Mouse (Mus musculus): ENCODE measurements around the gene Mycn. TPM values are rescaled to one million over a fixed set of nuclear protein-coding genes. Genes with fewer than 3 reads are reported as not detected.

The Mycn gene
- total RNA-seq (2022) = 1 to 10 TPM; 1.5 to 5.8 (median 3.6) TPM

DNA sequence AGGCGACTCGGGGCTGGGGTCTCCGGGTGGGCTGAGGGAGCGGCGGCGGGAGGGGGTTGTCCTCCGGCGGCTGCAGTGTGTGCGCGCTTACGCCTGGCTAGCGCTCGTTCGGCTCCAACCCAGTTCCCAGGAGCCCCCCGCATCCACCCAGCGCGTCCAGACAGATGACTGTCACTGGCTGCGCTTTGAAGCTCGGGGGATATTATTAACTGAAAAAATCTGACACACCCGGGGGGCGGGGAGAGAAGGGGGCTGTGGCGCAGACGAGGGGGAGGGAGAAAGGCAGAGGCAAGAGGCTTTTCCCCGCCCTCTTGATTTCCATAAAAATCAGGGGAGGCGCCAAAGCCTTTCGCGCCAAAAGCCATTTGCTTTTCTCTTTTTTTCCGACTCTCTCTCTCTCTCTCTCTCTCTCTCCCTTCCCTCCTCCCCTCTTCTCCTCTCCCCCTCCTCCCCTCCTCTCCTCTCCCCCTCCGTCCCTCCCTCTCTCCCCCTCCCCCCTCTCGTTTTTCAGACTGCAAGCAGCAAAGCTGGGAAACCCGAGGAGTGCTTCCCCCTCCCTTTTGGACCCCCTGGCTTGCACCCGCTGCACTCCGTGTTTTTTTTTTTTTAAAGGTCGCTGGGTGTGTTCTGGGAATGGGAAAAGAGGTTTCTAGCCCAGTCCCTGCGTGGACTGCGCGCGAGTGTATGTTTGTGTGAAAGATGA, at the start of gene Mycn:
Mycn (minus strand) TSS at position 254 of the 703 bp plus-strand sequence.
- peak; percentile 83 for DNase-seq (ENCODE audit: low spot score)

- DNase-seq (ENCODE audit: low spot score) = no peak
These were observed 45.7 kb upstream of the Mycn start for GRCm38 (mm10) chr12:12987376-12987775.

- no peak for DNase-seq (ENCODE audit: low spot score)
These were observed 45.0 kb upstream of the Mycn start for GRCm38 (mm10) chr12:12986612-12987206.

- DNase-seq (ENCODE audit: low spot score) = no peak
These were observed 41.3 kb upstream of the Mycn start for GRCm38 (mm10) chr12:12983032-12983431.

DNA sequence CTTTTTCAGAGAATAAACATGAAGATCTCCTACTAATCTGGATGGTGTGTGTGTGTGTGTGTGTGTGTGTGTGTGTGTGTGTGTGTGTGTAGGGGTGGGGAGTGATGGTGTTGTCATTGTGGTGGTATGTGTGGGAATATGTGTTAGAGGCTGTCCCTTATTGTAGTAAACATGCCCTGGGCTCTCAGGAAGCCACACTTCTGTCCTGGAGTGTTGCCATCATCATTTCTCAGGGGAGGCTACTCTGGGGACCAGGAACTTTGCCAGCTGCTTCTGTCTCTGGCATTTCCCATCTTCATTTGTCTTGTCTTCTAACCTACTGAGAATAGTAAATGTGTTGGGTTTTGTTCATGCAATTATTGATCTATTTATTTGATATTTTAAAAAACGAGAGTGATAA, 33.7 kb upstream of the Mycn start:
- DNase-seq (ENCODE audit: low spot score) = no peak

GRCm38 (mm10) chr12:12972756-12973435, 31.2 kb upstream of the Mycn start:
- DNase-seq (ENCODE audit: low spot score) = peak; percentile 34

GRCm38 (mm10) chr12:12967946-12968345, 26.2 kb upstream of the Mycn start:
- no peak for DNase-seq (ENCODE audit: low spot score)

DNA sequence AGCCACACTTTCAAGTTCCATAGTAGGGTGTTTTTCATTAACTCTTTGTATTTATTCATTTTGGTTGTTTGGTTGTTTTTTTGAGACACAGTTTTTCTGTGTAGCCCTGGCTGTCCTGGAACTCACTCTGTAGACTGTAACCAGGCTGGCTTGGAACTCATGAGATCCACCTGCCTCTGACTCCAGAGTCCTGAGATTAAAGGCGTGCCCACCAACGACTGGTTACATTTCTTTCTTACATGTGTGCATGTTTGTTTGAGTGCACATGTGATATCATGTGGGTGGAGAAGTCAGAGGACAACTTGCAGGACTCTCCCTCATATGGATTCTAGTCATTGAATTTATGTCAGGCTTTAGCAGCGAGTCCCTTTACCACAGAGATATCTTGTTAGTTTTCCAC, 23.1 kb upstream of the Mycn start:
- no peak for DNase-seq (ENCODE audit: low spot score)

DNA sequence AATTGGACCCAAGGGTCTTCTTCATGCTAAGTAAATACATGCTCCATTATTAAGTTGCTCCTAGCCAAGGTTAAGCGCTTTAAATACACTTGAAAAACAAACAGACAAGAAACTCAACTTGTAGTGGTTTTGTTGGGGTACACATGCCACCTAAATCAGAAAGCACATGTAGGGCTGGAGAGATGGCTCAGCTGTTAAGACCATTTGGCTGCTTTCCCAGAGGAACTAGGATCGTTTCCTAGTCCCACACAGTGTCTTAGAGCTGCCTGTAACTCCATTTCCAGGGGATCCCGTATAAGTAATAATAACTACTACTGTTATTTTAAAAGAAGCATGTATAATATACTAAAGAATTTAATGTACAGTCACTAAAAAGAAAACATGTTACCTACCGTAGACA, 5.9 kb upstream of the Mycn start:
- DNase-seq (ENCODE audit: low spot score) = peak; percentile 57

DNA sequence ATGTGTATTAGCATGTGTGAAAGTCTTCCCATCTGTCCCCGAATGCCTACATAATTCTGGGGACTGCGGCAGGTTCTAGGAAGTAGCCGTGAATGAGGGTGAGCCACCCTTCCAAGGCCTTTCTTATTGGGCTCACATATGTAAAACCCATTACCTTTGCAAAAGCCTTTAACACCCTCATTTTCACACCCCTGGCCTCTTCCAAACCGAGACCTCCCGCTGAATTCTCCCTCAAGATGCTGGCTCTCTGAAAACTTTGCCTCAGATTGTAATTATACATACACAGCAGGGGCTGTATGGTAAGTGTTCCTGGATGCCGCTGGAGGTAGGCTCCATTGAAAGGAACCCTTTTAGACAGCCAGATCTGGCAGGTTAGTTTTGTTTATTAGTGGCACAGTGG, 1.6 kb upstream of the Mycn start:
- no peak for DNase-seq (ENCODE audit: low spot score)

DNA sequence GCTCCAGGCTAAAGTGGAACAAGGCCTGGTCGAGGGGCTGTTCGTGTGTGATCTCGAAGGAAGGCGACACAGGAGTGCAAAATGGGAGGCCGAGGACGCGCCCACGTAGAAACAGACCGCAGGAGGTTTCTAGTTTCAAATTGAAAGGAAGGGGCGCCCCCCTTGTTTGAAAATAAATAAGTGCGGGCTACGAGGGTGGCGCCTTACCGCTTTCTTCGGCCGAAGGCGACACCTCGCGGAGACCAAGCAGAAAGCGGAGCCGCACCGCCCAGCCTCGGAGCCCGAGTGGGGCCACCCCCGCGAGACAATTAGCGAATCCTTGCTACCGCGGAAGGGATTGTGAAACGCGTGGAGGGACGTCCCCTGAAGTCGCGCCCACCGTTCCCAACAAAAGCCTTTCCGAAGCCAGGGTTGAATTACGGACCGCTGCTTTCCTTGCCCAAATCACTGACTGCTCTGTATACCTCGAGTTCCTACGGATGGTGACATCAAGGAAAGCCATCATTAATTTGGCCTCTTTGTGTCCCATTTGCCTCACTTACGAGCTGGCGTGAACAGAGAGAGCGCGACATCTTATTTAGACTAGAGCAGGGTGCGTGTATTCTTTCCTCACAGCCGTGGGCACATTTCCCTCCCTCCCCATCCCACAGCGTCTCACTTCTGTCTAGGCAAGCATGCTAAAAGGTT, 793 bp upstream of the Mycn start:
- DNase-seq (ENCODE audit: low spot score) = peak; percentile 85

DNA sequence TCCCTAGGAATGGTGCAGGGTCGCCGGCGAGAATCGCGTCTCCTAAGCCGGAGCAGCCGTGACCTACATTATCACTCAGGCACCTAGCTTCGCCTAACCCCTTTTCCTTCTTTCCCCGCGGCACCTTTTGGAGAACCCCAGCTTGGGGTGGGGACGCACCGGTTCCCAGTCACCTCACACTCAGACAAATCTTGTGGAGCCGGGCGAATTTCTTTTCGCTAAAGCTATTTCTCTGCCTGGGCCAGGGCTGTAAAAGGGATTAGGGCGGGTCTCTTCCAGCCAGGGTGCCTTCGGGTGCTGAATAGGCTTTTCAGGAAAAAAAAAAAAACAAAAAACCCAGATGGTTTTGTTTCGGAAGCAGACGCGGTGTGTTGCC, 597 bp downstream of the Mycn start:
- peak; percentile 11 for DNase-seq (ENCODE audit: low spot score)

- peak; percentile 2 for DNase-seq (ENCODE audit: low spot score)
These were observed 1.1 kb downstream of the Mycn start for GRCm38 (mm10) chr12:12940466-12941128.

DNA sequence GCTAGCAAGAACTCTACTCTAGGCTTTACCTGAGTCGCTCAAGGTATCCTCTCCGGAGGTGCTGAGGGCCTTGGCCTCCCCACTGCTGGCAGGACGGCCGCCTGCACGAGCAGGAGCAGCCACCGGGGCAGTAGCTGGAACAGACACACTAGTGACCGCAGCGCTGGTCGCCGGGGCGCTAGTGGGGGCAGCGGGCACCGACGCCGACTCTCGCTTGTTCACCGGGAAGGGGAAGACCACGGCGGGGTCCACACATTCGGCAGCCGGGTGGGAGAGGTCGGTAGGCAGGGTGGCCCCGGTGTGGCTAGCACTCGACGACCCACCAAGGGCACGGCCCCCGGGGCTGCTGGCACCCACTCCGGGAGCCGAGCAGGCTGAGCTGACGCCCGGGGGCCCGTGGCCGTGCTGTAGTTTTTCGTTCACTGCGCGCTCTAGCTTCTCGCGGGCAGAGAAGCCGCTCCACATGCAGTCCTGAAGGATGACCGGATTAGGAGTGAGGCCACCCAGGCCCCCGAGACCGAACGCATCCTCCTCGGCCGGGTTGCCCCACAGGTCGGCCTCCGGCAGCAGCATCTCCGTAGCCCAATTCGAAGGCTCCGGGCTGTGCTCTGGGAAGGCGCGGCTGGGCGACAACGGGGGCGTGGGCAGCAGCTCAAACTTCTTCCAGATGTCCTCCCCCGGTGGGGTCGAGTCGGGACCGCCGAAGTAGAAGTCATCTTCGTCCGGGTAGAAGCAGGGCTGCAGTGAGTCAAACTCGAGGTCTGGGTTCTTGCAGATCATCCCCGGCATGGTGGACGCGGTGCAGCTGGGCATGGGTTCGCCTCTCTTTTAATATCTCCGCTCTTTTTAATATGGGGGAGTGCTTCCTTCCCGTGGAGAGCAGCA, 1.9 kb downstream of the Mycn start:
- peak; percentile 7 for DNase-seq (ENCODE audit: low spot score)

DNA sequence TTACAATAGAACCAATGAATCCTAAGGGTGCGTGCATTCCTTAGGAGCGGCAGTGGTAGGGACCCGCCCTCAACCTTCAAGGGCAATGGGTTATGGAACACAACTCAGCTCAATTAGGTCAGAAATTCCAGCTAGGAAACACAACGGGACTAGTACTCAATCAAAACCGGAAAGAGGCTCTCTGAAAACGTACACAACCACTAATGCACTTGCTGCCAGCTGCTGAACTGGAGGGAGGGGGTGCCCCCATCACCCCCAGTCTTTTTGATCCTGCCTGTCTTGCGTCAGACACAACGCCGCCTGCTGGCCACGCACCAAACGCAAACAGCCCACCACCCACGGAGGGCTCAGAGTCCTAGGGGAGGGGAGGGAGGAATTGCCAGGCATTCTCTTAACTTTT, 2.9 kb downstream of the Mycn start:
- DNase-seq (ENCODE audit: low spot score) = peak; percentile 48

DNA sequence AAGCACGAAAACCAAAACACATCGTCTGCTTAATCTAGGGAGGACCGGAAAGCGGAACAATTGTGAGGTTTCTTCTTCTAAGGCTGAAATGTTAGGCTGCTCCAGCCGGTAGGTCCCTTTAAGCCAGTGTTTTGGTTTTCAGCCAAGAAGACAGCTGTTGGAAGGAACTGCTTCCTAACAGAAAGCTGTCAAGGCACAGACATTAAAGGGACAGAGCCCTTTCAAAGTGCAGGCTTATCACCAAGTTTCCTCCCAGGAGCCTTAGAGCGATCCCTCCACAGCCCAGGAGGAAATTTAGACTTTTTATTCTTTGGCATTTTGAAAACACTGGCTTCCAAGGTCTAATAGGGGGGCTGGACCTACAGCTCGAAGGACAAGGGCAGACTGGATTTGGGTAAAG, 3.4 kb downstream of the Mycn start:
- peak; percentile 92 for DNase-seq (ENCODE audit: low spot score)

DNA sequence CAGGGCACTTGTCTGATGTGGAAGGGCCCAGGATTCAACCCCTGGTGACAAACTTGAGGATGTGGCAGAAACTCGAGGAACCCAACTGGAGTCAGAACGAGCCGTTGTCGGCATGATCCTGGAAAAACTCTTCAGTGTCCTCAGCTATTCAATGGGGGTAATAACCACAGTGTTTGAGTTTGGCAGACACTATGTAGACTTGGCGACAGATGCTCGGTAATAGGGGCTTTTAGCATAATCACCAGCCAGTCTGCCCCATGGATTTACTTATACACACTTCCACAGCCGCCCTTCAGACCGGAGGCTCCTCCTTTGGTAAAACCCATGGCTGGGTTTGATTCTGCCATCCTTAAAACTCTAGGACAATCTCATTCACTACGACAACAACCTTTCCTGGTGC, 4.0 kb downstream of the Mycn start:
- DNase-seq (ENCODE audit: low spot score) = no peak

GRCm38 (mm10) chr12:12937088-12937487, 4.6 kb downstream of the Mycn start:
- DNase-seq (ENCODE audit: low spot score) = no peak

DNA sequence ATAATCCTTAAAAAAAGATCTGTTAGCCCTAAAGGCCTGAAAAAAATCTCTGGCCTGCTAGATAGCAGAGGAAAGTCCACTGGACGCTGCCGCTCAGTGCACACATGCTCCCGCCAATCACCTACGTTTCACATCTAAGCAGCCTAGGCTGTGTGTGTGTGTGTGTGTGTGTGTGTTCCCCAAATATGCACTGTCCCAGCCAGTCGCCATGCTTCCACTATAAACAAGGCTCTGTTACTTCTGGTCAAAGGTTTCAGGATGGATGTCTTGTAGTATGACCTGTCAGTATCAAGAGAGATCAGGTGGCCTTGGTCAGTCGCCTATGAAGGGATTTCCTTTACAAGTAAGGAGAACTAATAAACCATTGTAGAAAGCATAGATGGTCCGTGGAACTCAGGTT, 9.5 kb downstream of the Mycn start:
- no peak for DNase-seq (ENCODE audit: low spot score)

- no peak for DNase-seq (ENCODE audit: low spot score)
These were observed 13.5 kb downstream of the Mycn start for GRCm38 (mm10) chr12:12928239-12928638.

GRCm38 (mm10) chr12:12926975-12927527, 14.7 kb downstream of the Mycn start:
- DNase-seq (ENCODE audit: low spot score) = no peak
